Mouse (Mus musculus) CH12.LX (cell line): ENCODE measurements around the gene Mrpl22. TPM values are rescaled to one million over a fixed set of nuclear protein-coding genes. Genes with fewer than 3 reads are reported as not detected.

Experiments
- DNase-seq: peaks from one replicate; pipeline ENCODE4 v3.0.0-alpha.2; 2013; ENCODE audit errors: extremely low read depth
- H3K27ac ChIP-seq: 2 replicates; pipeline ENCODE4 v1.5.1; 2012; ENCODE audit warnings: low read depth, mild to moderate bottlenecking, control low read depth, moderate library complexity; ENCODE audit not compliant: insufficient read depth
- H3K27me3 ChIP-seq: replicated peaks from 2 replicates; pipeline ENCODE3; 2012; ENCODE audit warnings: inconsistent platforms
- H3K36me3 ChIP-seq, 2 experiments: replicated peaks in 1 of 2; 2 replicates each; pipeline versions ENCODE3 to v1.6.1; 2012; ENCODE audit warnings: inconsistent platforms in 1 of 2, low read length in 1 of 2, mild to moderate bottlenecking in 1 of 2, mixed read lengths in 1 of 2, moderate library complexity in 1 of 2; ENCODE audit not compliant: control insufficient read depth in 1 of 2, insufficient read depth in 1 of 2
- H3K4me1 ChIP-seq, 2 experiments: 2 replicates each; pipeline ENCODE4 v1.6.1; 2012; ENCODE audit warnings: inconsistent platforms in 1 of 2, moderate library complexity in 1 of 2; ENCODE audit not compliant: insufficient read depth in 2 of 2, control insufficient read depth in 1 of 2
- H3K4me2 ChIP-seq: 2 replicates; pipeline ENCODE4 v1.6.1; 2012; ENCODE audit warnings: low read depth, mild to moderate bottlenecking, control low read depth; ENCODE audit not compliant: poor library complexity, insufficient read depth, severe bottlenecking
- H3K4me3 ChIP-seq, 3 experiments: fragments of 150-350 bp in 1 of 3; sonication (generic) in 1 of 3; replicated peaks in 1 of 3; 2 replicates each; pipeline versions ENCODE3 to v1.5.1; 2011 to 2012; ENCODE audit warnings: low read depth in 2 of 3, low read length in 2 of 3, mild to moderate bottlenecking in 2 of 3, moderate library complexity in 2 of 3, control low read depth in 1 of 3, improper control_type of control experiment in 1 of 3, inconsistent platforms in 1 of 3, mixed read lengths in 1 of 3; ENCODE audit not compliant: poor library complexity in 1 of 3
- H3K79me2 ChIP-seq: replicated peaks from 2 replicates; pipeline ENCODE4 v1.6.1; 2012; ENCODE audit warnings: mild to moderate bottlenecking, moderate library complexity; ENCODE audit not compliant: control insufficient read depth, poor library complexity, insufficient read depth, severe bottlenecking; ENCODE audit errors: extremely low read depth
- H3K9ac ChIP-seq: 2 replicates; pipeline ENCODE4 v1.6.1; 2012; ENCODE audit warnings: low read depth, mild to moderate bottlenecking, control low read depth, moderate library complexity; ENCODE audit not compliant: insufficient read depth
- H3K9me3 ChIP-seq: replicated peaks from 2 replicates; pipeline ENCODE3; 2012; ENCODE audit warnings: low read length, inconsistent platforms, mixed read lengths
- CTCF ChIP-seq, 2 experiments: IDR thresholded peaks in 1 of 2; conservative IDR thresholded peaks in 1 of 2; 2 replicates each; pipeline ENCODE4 v1.5.1; 2011 to 2012; ENCODE audit warnings: low read depth in 2 of 2, low read length in 2 of 2, improper control_type of control experiment in 1 of 2, inconsistent platforms in 1 of 2, mild to moderate bottlenecking in 1 of 2, moderate library complexity in 1 of 2
- E2F4 ChIP-seq: IDR thresholded peaks from 2 replicates; pipeline ENCODE4 v1.6.1; 2011; ENCODE audit warnings: low read depth, low read length, improper control_type of control experiment; ENCODE audit not compliant: insufficient replicate concordance
- ELF1 ChIP-seq: IDR thresholded peaks from 2 replicates; pipeline ENCODE4 v1.6.1; 2014; ENCODE audit warnings: low read depth, mild to moderate bottlenecking, inconsistent platforms, low read length, improper control_type of control experiment
- EP300 ChIP-seq: IDR thresholded peaks from 2 replicates; pipeline ENCODE4 v1.6.1; 2011; ENCODE audit warnings: low read length, improper control_type of control experiment
- ETS1 ChIP-seq: conservative IDR thresholded peaks from 2 replicates; pipeline ENCODE4 v1.6.1; 2012; ENCODE audit warnings: low read depth, mild to moderate bottlenecking, inconsistent platforms, low read length, improper control_type of control experiment, moderate library complexity
- GABPA ChIP-seq: IDR thresholded peaks from 2 replicates; pipeline ENCODE4 v1.6.1; 2012; ENCODE audit warnings: low read depth, low read length, improper control_type of control experiment, inconsistent platforms; ENCODE audit not compliant: insufficient replicate concordance
- IRF4 ChIP-seq: IDR thresholded peaks from 2 replicates; pipeline ENCODE4 v1.6.1; 2014; ENCODE audit warnings: low read depth, mild to moderate bottlenecking, inconsistent platforms, low read length, improper control_type of control experiment
- KAT2A ChIP-seq: IDR thresholded peaks from 2 replicates; pipeline ENCODE4 v1.6.1; 2012; ENCODE audit warnings: low read length, improper control_type of control experiment, inconsistent platforms; ENCODE audit not compliant: insufficient replicate concordance
- MAX ChIP-seq: IDR thresholded peaks from 2 replicates; pipeline ENCODE4 v1.6.1; 2011; ENCODE audit warnings: low read length, improper control_type of control experiment
- POLR2A ChIP-seq: IDR thresholded peaks from 2 replicates; pipeline ENCODE4 v1.6.1; 2011; ENCODE audit warnings: low read depth, mild to moderate bottlenecking, improper control_type of control experiment, low read length
- RCOR1 ChIP-seq: conservative IDR thresholded peaks from 2 replicates; pipeline ENCODE4 v1.6.1; 2012; ENCODE audit warnings: low read depth, mild to moderate bottlenecking, inconsistent platforms, low read length, improper control_type of control experiment
- SMC3 ChIP-seq: IDR thresholded peaks from 2 replicates; pipeline ENCODE4 v1.6.1; 2011; ENCODE audit warnings: low read depth, low read length, improper control_type of control experiment
- TBP ChIP-seq: conservative IDR thresholded peaks from 2 replicates; pipeline ENCODE4 v1.6.1; 2011; ENCODE audit warnings: low read depth, low read length, improper control_type of control experiment
- TCF12 ChIP-seq: IDR thresholded peaks from 2 replicates; pipeline ENCODE4 v1.6.1; 2014; ENCODE audit warnings: low read depth, mild to moderate bottlenecking, inconsistent platforms, low read length, improper control_type of control experiment
- UBTF ChIP-seq: IDR thresholded peaks from 2 replicates; pipeline ENCODE4 v1.6.1; 2012; ENCODE audit warnings: low read depth, mild to moderate bottlenecking, inconsistent platforms, low read length, improper control_type of control experiment, moderate library complexity
- USF1 ChIP-seq: IDR thresholded peaks from 2 replicates; pipeline ENCODE4 v1.6.1; 2014; ENCODE audit warnings: low read depth, mild to moderate bottlenecking, inconsistent platforms, low read length, improper control_type of control experiment
- ZKSCAN1 ChIP-seq: IDR thresholded peaks from 2 replicates; pipeline ENCODE4 v1.6.1; 2012; ENCODE audit warnings: low read depth, inconsistent platforms, low read length, improper control_type of control experiment, borderline replicate concordance
- ZMIZ1 ChIP-seq: IDR thresholded peaks from 2 replicates; pipeline ENCODE4 v1.6.1; 2012; ENCODE audit warnings: low read depth, mild to moderate bottlenecking, inconsistent platforms, low read length, improper control_type of control experiment
- dilution Hi-C: fragments of 300-500 bp; cut with MboI; formaldehyde crosslinking; loops from 2 replicates; pipeline ENCODE4 v1.14.3; 2020; ENCODE audit warnings: low sequenced_read_pairs; ENCODE audit not compliant: extremely low pct_unique_long_range_greater_than_20kb, extremely low pct_ligation_motif_present
- in situ Hi-C: fragments of 300-500 bp; cut with MboI; formaldehyde crosslinking; loops from 3 replicates; pipeline ENCODE4 v1.14.3; 2019; ENCODE audit warnings: low sequenced_read_pairs, low pct_ligation_motif_present, low pct_unique_long_range_greater_than_20kb, mixed read lengths
- polyA plus RNA-seq: library from polyadenylated mRNA; unstranded; fragments of >175 nt; gene quantifications from 2 replicates; pipeline ENCODE4 v1.2.1, GENCODE M21; 2012; ENCODE audit warnings: low read depth; ENCODE audit not compliant: insufficient read length
- total RNA-seq, 2 experiments: library from RNA; depleted of rRNA; stranded (reverse); fragments of 300-350 nt in 1 of 2; fragments of >200 nt in 1 of 2; gene quantifications; 2 replicates each; pipeline ENCODE4 v1.2.3; 2012 to 2014

Mrpl22 gene
- total and polyA plus RNA-seq, 3 experiments, result 89.1 to 133 (median 115) TPM

- no peak for DNase-seq
- dilution Hi-C loops, result no loop called here
- no peak for TF ChIP-seq POLR2A
- no peak for TF ChIP-seq TBP
- no peak for TF ChIP-seq TCF12
- TF ChIP-seq ETS1, result no peak
- no peak for TF ChIP-seq GABPA
- TF ChIP-seq IRF4, result no peak
- no peak for TF ChIP-seq E2F4
- TF ChIP-seq RCOR1, result no peak
- no peak for TF ChIP-seq ZMIZ1
- no peak for TF ChIP-seq CTCF (conservative IDR thresholded peaks at IDR 0.05 in 1 of 2, IDR thresholded peaks at IDR 0.05 in 1 of 2; ENCODE audit: low read depth in 2 of 2, low read length in 2 of 2)
- no peak for TF ChIP-seq USF1
- TF ChIP-seq KAT2A, result no peak
- TF ChIP-seq ZKSCAN1, result no peak
- TF ChIP-seq, all 38 proteins: peak for 0
- H3K27me3 ChIP-seq, result no peaks in the 10 kb centered on the region
- H3K36me3 ChIP-seq, result peaks cover 87 to 96% of the 10 kb centered on the region in 2 experiments
- no peak overlapping the region for H3K4me3 ChIP-seq
- no peak overlapping the region for H3K4me2 ChIP-seq
- in situ Hi-C loops, result no loop called here
- no peaks in the 10 kb centered on the region for H3K4me1 ChIP-seq
- H3K79me2 ChIP-seq, result no peaks in the 10 kb centered on the region; the same call in 1 of the 2 replicates
- H3K27ac ChIP-seq, result no peak overlapping the region
- no peaks in the 10 kb centered on the region for H3K9me3 ChIP-seq
- H3K9ac ChIP-seq, result no peak overlapping the region
These were observed 47.8 kb upstream of the Mrpl22 start for GRCm38 (mm10) chr11:58123711-58124110.

GRCm38 (mm10) chr11:58125021-58125420 is 46.4 kb upstream of the Mrpl22 start:
- no peaks in the 10 kb centered on the region for H3K79me2 ChIP-seq
- H3K27me3 ChIP-seq, result no peaks in the 10 kb centered on the region
- H3K4me3 ChIP-seq, result no peak overlapping the region
- DNase-seq, result no peak
- H3K9ac ChIP-seq, result no peak overlapping the region
- H3K9me3 ChIP-seq, result no peaks in the 10 kb centered on the region
- TF ChIP-seq EP300 (no peak), UBTF (no peak), SMC3 (no peak), ELF1 (no peak), MAX (no peak)
- H3K4me1 ChIP-seq, result no peaks in the 10 kb centered on the region
- H3K36me3 ChIP-seq, result peaks cover 90 to 97% of the 10 kb centered on the region in 2 experiments
- in situ Hi-C loops, result no loop called here
- dilution Hi-C loops, result no loop called here
- H3K27ac ChIP-seq, result no peak overlapping the region
- H3K4me2 ChIP-seq, result no peak overlapping the region
